Mouse (Mus musculus): ENCODE results near the gene Gpr37. TPM values are rescaled to one million over a fixed set of nuclear protein-coding genes. Genes with fewer than 3 reads are reported as not detected.

Gene Gpr37
- total RNA-seq, 2 experiments from 2014 or later = 0.08 to 0.13 TPM

Other genes starting within 250 kb of the Gpr37 start
- gene Pot1a, start 118.5 kb upstream of the Gpr37 start, total RNA-seq (2021) = 1 to 10 TPM; 6.9 to 8.7 TPM